Mouse (Mus musculus): ENCODE measurements at regions not wholly inside any gene's neighbourhood (a gene's known extent, or its start where the extent isn't known, plus 50 kb on each side); places are given as distances from the start of the nearest gene placed in this dataset.

DNA sequence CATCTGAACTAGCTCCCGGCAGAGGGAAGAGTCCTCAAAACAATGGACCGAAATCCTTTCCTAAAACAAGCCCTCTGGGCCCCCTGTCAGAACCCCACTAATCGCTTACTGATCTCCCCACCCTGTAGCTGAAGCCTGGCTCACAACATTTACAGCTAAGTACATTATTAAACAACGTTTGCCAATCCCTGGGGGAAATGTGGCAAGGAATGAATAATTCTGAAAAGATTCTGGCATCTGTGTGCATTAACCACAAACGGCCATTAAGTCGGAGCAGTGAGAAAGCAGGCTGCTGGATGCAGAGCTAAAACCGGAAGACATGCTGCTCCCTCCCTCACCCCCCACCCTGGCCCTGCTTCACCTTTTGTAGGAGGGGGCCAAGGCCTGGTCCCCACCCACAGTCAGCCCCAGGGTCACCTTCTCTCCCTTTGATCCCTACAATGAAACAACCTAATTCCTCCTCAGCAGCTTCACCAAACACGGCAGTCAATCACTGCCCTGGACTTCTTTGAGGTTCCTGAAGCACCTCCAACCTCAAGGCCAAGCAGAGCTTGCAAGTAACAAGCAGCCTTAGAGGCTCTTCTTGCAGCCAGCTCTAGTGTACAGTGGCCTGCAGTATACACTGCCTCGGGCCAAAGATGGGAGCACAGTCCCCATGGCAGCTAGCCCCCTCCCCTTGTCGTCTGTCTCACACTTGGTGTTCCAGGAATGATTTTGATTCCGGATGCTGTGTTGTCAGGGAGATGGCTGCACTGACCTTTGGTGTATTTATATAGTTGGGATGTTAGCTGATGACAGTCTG is 175.2 kb downstream of the Sh3bp4 start:
- Histone ChIP-seq H3K4me2 (ENCODE audit: low read length) (no peak overlapping the region), H3K36me3 (ENCODE audit: control insufficient read depth, insufficient read depth, low read length) (no peaks in the 10 kb centered on the region), H3K4me3 (ENCODE audit: low read depth, low read length) (no peak overlapping the region), H3K9me3 (replicated peaks; ENCODE audit: control insufficient read depth, low read length) (peaks cover 8% of the 10 kb centered on the region; the same call in 1 of the 2 replicates), H3K9ac (ENCODE audit: low read length) (no peak overlapping the region), H3K27ac (ENCODE audit: low read depth, low read length) (peak overlapping the region; percentile 39; the same call in 1 of the 2 replicates), H3K4me1 (ENCODE audit: control insufficient read depth, insufficient read depth, low read length) (peaks cover 4% of the 10 kb centered on the region), H3K27me3 (replicated peaks; ENCODE audit: control insufficient read depth, insufficient read depth, low read length) (no peaks in the 10 kb centered on the region)
- peak; percentile 32 for ATAC-seq
- 35% methylated on average over 11 of the region's 11 CpGs for WGBS
- DNase-seq (ENCODE audit: low spot score), result peak; percentile 71

GRCm38 (mm10) chr1:89251753-89252152 is 181.5 kb downstream of the Sh3bp4 start:
- Histone ChIP-seq H3K4me2 (ENCODE audit: low read length) (no peak overlapping the region), H3K27me3 (replicated peaks; ENCODE audit: control insufficient read depth, insufficient read depth, low read length) (no peaks in the 10 kb centered on the region), H3K9ac (ENCODE audit: low read length) (no peak overlapping the region), H3K9me3 (replicated peaks; ENCODE audit: control insufficient read depth, low read length) (peaks cover 8% of the 10 kb centered on the region; the same call in 1 of the 2 replicates), H3K27ac (ENCODE audit: low read depth, low read length) (no peak overlapping the region), H3K4me1 (ENCODE audit: control insufficient read depth, insufficient read depth, low read length) (no peaks in the 10 kb centered on the region), H3K4me3 (ENCODE audit: low read depth, low read length) (no peak overlapping the region), H3K36me3 (ENCODE audit: control insufficient read depth, insufficient read depth, low read length) (no peaks in the 10 kb centered on the region)
- 30% methylated on average over 2 of the region's 2 CpGs for whole genome bisulfite sequencing
- no peak for ATAC-seq
- no peak for DNase-seq (ENCODE audit: low spot score)

DNA sequence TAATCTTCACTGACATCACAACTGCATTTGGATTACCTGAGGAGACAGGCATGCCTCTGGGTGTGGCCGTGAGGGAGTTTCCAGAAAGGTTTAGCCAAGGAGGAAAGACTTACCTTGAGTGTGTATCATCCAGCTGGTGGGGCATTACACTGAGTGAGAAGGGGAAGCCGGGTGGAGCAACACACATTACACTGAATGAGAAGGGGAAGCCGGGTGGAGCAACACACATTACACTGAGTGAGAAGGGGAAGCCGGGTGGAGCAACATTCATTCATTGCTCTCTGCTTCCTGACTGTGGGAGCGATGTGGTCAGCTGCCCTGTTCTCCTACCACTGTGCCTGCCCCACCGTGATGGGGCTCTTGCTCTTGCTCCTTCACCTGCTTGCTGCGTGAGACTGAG is 182.3 kb downstream of the Sh3bp4 start:
- Histone ChIP-seq H3K27me3 (replicated peaks; ENCODE audit: control insufficient read depth, insufficient read depth, low read length) (no peaks in the 10 kb centered on the region), H3K9me3 (replicated peaks; ENCODE audit: control insufficient read depth, low read length) (peaks cover 3% of the 10 kb centered on the region; the same call in 1 of the 2 replicates)
- WGBS, result 89% methylated on average over 7 of the region's 7 CpGs

GRCm38 (mm10) chr1:89257945-89258344 is 187.7 kb downstream of the Sh3bp4 start:
- WGBS, result 77% methylated on average over 5 of the region's 5 CpGs
- Histone ChIP-seq H3K9ac (ENCODE audit: low read length) (no peak overlapping the region), H3K36me3 (ENCODE audit: control insufficient read depth, insufficient read depth, low read length) (no peaks in the 10 kb centered on the region), H3K27ac (ENCODE audit: low read depth, low read length) (no peak overlapping the region), H3K4me3 (ENCODE audit: low read depth, low read length) (no peak overlapping the region), H3K4me2 (ENCODE audit: low read length) (no peak overlapping the region), H3K4me1 (ENCODE audit: control insufficient read depth, insufficient read depth, low read length) (no peaks in the 10 kb centered on the region), H3K27me3 (replicated peaks; ENCODE audit: control insufficient read depth, insufficient read depth, low read length) (no peaks in the 10 kb centered on the region), H3K9me3 (replicated peaks; ENCODE audit: control insufficient read depth, low read length) (no peaks in the 10 kb centered on the region)
- ATAC-seq, result peak; percentile 58; the same call in 1 of the 2 replicates
- DNase-seq (ENCODE audit: low spot score), result peak; percentile 50

More for the DNA sequence above, 182.3 kb downstream of the Sh3bp4 start:
- ATAC-seq (no peak), DNase-seq (ENCODE audit: low spot score) (no peak)
- Histone ChIP-seq H3K27ac (ENCODE audit: low read depth, low read length) (no peak overlapping the region), H3K36me3 (ENCODE audit: control insufficient read depth, insufficient read depth, low read length) (no peaks in the 10 kb centered on the region), H3K4me2 (ENCODE audit: low read length) (no peak overlapping the region), H3K9ac (ENCODE audit: low read length) (no peak overlapping the region), H3K4me3 (ENCODE audit: low read depth, low read length) (no peak overlapping the region), H3K4me1 (ENCODE audit: control insufficient read depth, insufficient read depth, low read length) (no peaks in the 10 kb centered on the region)

GRCm38 (mm10) chr1:89265771-89266170 is 188.8 kb upstream of the Agap1 start:
- H3K4me1 ChIP-seq (ENCODE audit: control insufficient read depth, insufficient read depth, low read length), result no peaks in the 10 kb centered on the region
- 88% methylated on average over 4 of the region's 4 CpGs for WGBS
- no peak for ATAC-seq
- H3K4me2 ChIP-seq (ENCODE audit: low read length), result no peak overlapping the region
- no peak for DNase-seq (ENCODE audit: low spot score)
- no peak overlapping the region for H3K4me3 ChIP-seq (ENCODE audit: low read depth, low read length)
- H3K36me3 ChIP-seq (ENCODE audit: control insufficient read depth, insufficient read depth, low read length), result no peaks in the 10 kb centered on the region
- H3K27me3 ChIP-seq (replicated peaks; ENCODE audit: control insufficient read depth, insufficient read depth, low read length), result no peaks in the 10 kb centered on the region
- H3K9me3 ChIP-seq (replicated peaks; ENCODE audit: control insufficient read depth, low read length), result no peaks in the 10 kb centered on the region
- H3K27ac ChIP-seq (ENCODE audit: low read depth, low read length), result no peak overlapping the region
- H3K9ac ChIP-seq (ENCODE audit: low read length), result no peak overlapping the region

DNA sequence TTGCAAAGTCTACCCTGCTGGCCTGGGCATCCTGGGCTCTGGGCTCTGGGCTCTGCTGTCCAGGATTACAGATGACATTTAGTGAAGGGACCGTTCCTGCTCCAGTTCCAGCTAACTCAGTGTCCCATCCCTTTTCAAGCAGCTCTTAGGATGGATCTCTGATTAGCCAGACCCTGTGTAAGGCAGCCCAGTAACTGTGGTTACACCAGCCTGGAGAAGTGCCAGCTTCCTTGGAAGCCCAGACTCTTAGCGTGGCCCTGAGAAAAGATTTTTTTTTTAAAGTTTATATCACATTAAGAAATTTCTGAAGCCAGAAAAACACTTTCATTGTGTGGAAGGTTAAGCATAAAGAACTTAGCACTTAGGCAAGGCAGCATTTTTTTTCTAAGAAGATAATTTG is 185.8 kb upstream of the Agap1 start:
- DNase-seq (ENCODE audit: low spot score), result peak; percentile 66
- Histone ChIP-seq H3K4me2 (ENCODE audit: low read length) (no peak overlapping the region), H3K9ac (ENCODE audit: low read length) (no peak overlapping the region), H3K27ac (ENCODE audit: low read depth, low read length) (no peak overlapping the region), H3K36me3 (ENCODE audit: control insufficient read depth, insufficient read depth, low read length) (no peaks in the 10 kb centered on the region), H3K9me3 (replicated peaks; ENCODE audit: control insufficient read depth, low read length) (no peaks in the 10 kb centered on the region), H3K4me1 (ENCODE audit: control insufficient read depth, insufficient read depth, low read length) (no peaks in the 10 kb centered on the region), H3K4me3 (ENCODE audit: low read depth, low read length) (no peak overlapping the region), H3K27me3 (replicated peaks; ENCODE audit: control insufficient read depth, insufficient read depth, low read length) (no peaks in the 10 kb centered on the region)
- no peak for ATAC-seq
- 23% methylated on average over 2 of the region's 2 CpGs for WGBS

DNA sequence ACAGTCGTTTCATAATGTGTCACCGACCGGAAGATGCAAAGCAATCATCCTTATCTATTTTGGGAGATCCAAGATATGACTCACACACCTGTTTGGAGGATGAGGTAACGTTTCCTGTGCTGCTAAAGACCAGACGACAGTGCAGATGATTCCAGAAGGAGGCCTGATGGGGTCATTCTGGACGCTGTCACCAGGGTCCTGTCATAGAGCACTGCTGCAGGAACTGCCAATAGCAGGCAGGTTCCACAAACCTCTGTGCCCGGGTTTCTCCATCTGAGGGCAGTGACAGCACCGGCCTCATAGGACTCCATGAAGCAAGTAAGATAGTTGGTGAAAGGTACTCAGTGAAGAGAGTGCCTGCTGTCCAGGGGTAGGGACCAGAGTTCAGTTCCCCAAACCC is 182.9 kb upstream of the Agap1 start:
- Histone ChIP-seq H3K4me1 (ENCODE audit: control insufficient read depth, insufficient read depth, low read length) (no peaks in the 10 kb centered on the region), H3K36me3 (ENCODE audit: control insufficient read depth, insufficient read depth, low read length) (no peaks in the 10 kb centered on the region)

GRCm38 (mm10) chr1:89273021-89273420 is 181.6 kb upstream of the Agap1 start:
- DNase-seq (ENCODE audit: low spot score) (no peak), ATAC-seq (no peak)
- H3K9ac ChIP-seq (ENCODE audit: low read length), result no peak overlapping the region
- H3K36me3 ChIP-seq (ENCODE audit: control insufficient read depth, insufficient read depth, low read length), result no peaks in the 10 kb centered on the region
- no peaks in the 10 kb centered on the region for H3K9me3 ChIP-seq (replicated peaks; ENCODE audit: control insufficient read depth, low read length)
- no peak overlapping the region for H3K4me2 ChIP-seq (ENCODE audit: low read length)
- H3K27ac ChIP-seq (ENCODE audit: low read depth, low read length), result no peak overlapping the region
- H3K27me3 ChIP-seq (replicated peaks; ENCODE audit: control insufficient read depth, insufficient read depth, low read length), result no peaks in the 10 kb centered on the region
- H3K4me3 ChIP-seq (ENCODE audit: low read depth, low read length), result no peak overlapping the region
- 86% methylated on average over 10 of the region's 10 CpGs for WGBS
- H3K4me1 ChIP-seq (ENCODE audit: control insufficient read depth, insufficient read depth, low read length), result no peaks in the 10 kb centered on the region

More for the DNA sequence above, 182.9 kb upstream of the Agap1 start:
- no peak overlapping the region for H3K9ac ChIP-seq (ENCODE audit: low read length)
- H3K4me3 ChIP-seq (ENCODE audit: low read depth, low read length), result no peak overlapping the region
- H3K27ac ChIP-seq (ENCODE audit: low read depth, low read length), result no peak overlapping the region
- no peaks in the 10 kb centered on the region for H3K9me3 ChIP-seq (replicated peaks; ENCODE audit: control insufficient read depth, low read length)
- no peak overlapping the region for H3K4me2 ChIP-seq (ENCODE audit: low read length)
- H3K27me3 ChIP-seq (replicated peaks; ENCODE audit: control insufficient read depth, insufficient read depth, low read length), result no peaks in the 10 kb centered on the region
- ATAC-seq (no peak), DNase-seq (ENCODE audit: low spot score) (no peak)
- 86% methylated on average over 8 of the region's 8 CpGs for WGBS

DNA sequence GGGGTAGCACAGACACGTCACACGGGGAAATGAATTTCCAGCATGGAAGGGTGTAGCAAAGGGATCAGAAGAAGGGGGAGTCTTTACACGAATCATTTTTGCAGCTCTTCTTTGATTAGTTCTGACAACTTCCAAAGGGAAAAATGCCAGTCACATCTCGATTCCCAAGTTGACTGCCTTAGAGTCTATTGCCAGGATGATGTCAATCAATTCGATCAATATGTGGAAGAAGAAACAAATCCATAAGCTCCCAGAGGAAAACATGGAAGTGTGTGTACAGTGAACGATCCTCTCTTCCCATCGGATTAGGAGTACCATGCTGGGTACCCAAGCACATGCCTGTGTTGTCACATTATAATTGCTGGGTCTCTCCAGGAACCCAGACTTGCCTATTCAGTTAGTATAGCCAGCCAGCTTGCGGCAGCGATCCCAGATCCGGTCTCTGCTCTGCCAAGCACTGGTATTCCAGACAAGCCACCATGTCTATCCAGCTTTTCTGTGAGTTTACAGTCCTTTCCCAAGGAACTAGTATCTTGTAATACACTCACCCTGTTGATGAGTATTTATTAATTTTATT is 180.7 kb upstream of the Agap1 start:
- Histone ChIP-seq H3K9me3 (replicated peaks; ENCODE audit: control insufficient read depth, low read length) (no peaks in the 10 kb centered on the region), H3K27ac (ENCODE audit: low read depth, low read length) (no peak overlapping the region), H3K4me2 (ENCODE audit: low read length) (no peak overlapping the region), H3K4me3 (ENCODE audit: low read depth, low read length) (no peak overlapping the region), H3K9ac (ENCODE audit: low read length) (no peak overlapping the region), H3K4me1 (ENCODE audit: control insufficient read depth, insufficient read depth, low read length) (no peaks in the 10 kb centered on the region), H3K27me3 (replicated peaks; ENCODE audit: control insufficient read depth, insufficient read depth, low read length) (no peaks in the 10 kb centered on the region), H3K36me3 (ENCODE audit: control insufficient read depth, insufficient read depth, low read length) (no peaks in the 10 kb centered on the region)
- 88% methylated on average over 10 of the region's 10 CpGs for WGBS
- ATAC-seq (peak; percentile 69; the same call in 1 of the 2 replicates), DNase-seq (ENCODE audit: low spot score) (peak; percentile 54)
